ENCODE assay signal across 10 mouse cellular contexts in the genomic region with DNA sequence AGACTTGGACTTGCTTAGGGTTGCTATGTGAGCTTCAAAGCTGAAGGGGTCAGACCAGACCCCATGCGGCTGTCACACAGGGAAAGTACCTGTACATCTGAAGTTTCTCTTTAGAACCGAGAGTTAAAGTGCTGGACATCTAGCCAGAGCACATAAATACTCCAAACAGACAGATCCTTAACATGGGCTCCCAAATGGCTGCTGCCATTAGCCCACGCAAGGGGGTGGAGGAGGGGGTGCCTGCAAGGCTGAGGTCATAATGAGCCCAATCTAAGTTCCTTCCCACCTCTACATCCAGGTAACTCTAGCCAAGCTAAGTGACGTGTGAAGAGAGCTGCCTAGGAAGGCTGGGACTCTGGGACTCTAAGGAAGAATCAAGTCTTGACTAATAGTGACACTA. TPM values are rescaled to one million over a fixed set of nuclear protein-coding genes. Genes with fewer than 3 reads are reported as not detected.
A peak's percentile ranks its signal among the peaks of the same experiment; 100 is the strongest.
DNase-seq lines count a peak whose midpoint lies in the region; ATAC-seq lines count a peak whose summit lies in the region.
"Had no signal": no experiment of that assay in that cellular context is flagged by ENCODE, and none has a peak within 500 bp of the region (broad histone marks: within the 10 kb centered on the region; RNA-seq: fewer than 3 reads in every experiment).

TSS of gene Actl10 (plus strand) at position 301 of the 400 bp plus-strand sequence.

- peak within 1 kb of the TSS; percentile 54 for H3K4me2 ChIP-seq in lung, embryonic 15.5 days
- peak within 1 kb of the TSS; percentile 55 for H3K4me2 ChIP-seq in limb, embryonic 13.5 days (replicated peaks)
- H3K4me2 ChIP-seq in stomach, embryonic 14.5 days (replicated peaks; ENCODE audit: low read depth, low read length), result peak within 1 kb of the TSS; percentile 15; the same call in 1 of the 2 replicates

- H3K27me3 ChIP-seq in lung, embryonic 15.5 days, result peaks cover 25% of the 10 kb centered on the region
- H3K27me3 ChIP-seq in limb, embryonic 13.5 days, result peaks cover 39% of the 10 kb centered on the region
- 0 out of 2 replicates have a peak, but pooled peaks cover 12% of the 10 kb centered on the region for H3K27me3 ChIP-seq in stomach, embryonic 14.5 days (ENCODE audit: control insufficient read depth, insufficient read depth, low read length)

- 77% methylated on average over 4 of the region's 4 CpGs for WGBS in lung, embryonic 15.5 days
- WGBS in limb, embryonic 13.5 days, result 69% methylated on average over 4 of the region's 4 CpGs
- 76% methylated on average over 4 of the region's 4 CpGs for WGBS in stomach, embryonic 14.5 days

- H3K4me3 ChIP-seq in lung, embryonic 15.5 days, result peak within 1 kb of the TSS; percentile 22; the same call in 1 of the 2 replicates
- peak within 1 kb of the TSS; percentile 19 for H3K4me3 ChIP-seq in limb, embryonic 13.5 days
- H3K4me3 ChIP-seq in stomach, embryonic 14.5 days (ENCODE audit: low read depth, low read length), result no peak within 1 kb of the TSS

- no peak within 1 kb of the TSS for H3K27ac ChIP-seq in lung, embryonic 15.5 days
- no peak within 1 kb of the TSS for H3K27ac ChIP-seq in limb, embryonic 13.5 days
- no peak within 1 kb of the TSS for H3K27ac ChIP-seq in stomach, embryonic 14.5 days (ENCODE audit: low read length)

- peak; percentile 26 for DNase-seq in cerebellum, adult 9-10 months
- DNase-seq in cerebellum, adult 11 months, result no peak
- DNase-seq in lung, postnatal 14 days, result no peak
- no peak for DNase-seq in frontal cortex, postnatal 14 days (ENCODE audit: low spot score in 2 of 2)
- DNase-seq: adrenal gland, postnatal 10 days; gastrocnemius, postnatal 10 days had no signal

- no peaks in the 10 kb centered on the region for H3K9me3 ChIP-seq in lung, embryonic 15.5 days
- H3K9me3 ChIP-seq in limb, embryonic 13.5 days, result no peaks in the 10 kb centered on the region
- no peaks in the 10 kb centered on the region for H3K9me3 ChIP-seq in stomach, embryonic 14.5 days (ENCODE audit: control insufficient read depth, low read depth, low read length)

- H3K9ac ChIP-seq in lung, embryonic 15.5 days, result no peak within 1 kb of the TSS; the same call in 1 of the 2 replicates
- peak within 1 kb of the TSS; percentile 36 for H3K9ac ChIP-seq in limb, embryonic 13.5 days
- no peak within 1 kb of the TSS for H3K9ac ChIP-seq in stomach, embryonic 14.5 days (replicated peaks; ENCODE audit: low read depth, low read length)

- ATAC-seq in lung, embryonic 15.5 days (ENCODE audit: borderline replicate concordance, extremely low read depth, low FRiP score, low TSS enrichment), result no peak
- ATAC-seq in limb, embryonic 13.5 days (ENCODE audit: low FRiP score, low read depth), result no peak
- no peak for ATAC-seq in stomach, embryonic 14.5 days (ENCODE audit: insufficient number of reproducible peaks, insufficient read depth, low FRiP score, low read depth)
- ATAC-seq in megakaryocyte, adult 5-6 weeks (ENCODE audit: poor library complexity, severe bottlenecking), result no peak

- H3K4me1 ChIP-seq in lung, embryonic 15.5 days, result peaks cover 34% of the 10 kb centered on the region
- H3K4me1 ChIP-seq in limb, embryonic 13.5 days, result peaks cover 26% of the 10 kb centered on the region
- H3K4me1 ChIP-seq in stomach, embryonic 14.5 days (ENCODE audit: control insufficient read depth, insufficient read depth, low read length), result peaks cover 15% of the 10 kb centered on the region

- no peaks in the 10 kb centered on the region for H3K36me3 ChIP-seq in lung, embryonic 15.5 days
- no peaks in the 10 kb centered on the region for H3K36me3 ChIP-seq in limb, embryonic 13.5 days
- no peaks in the 10 kb centered on the region for H3K36me3 ChIP-seq in stomach, embryonic 14.5 days (ENCODE audit: control insufficient read depth, insufficient read depth, low read length)

RNA-seq across cellular contexts. Expression of gene Actl10, which starts in this region (rescaled TPM):
- polyA plus RNA-seq in lung, embryonic 15.5 days (2015; fragmentation: Nextera tagmentation; extraction: Ambion mirVana), result 0.20 and 0.22 TPM in 2 replicates
- 0.33 and 0.47 TPM in 2 replicates for polyA plus RNA-seq in limb, embryonic 13.5 days (2015; fragmentation: Nextera tagmentation; extraction: Ambion mirVana)
- polyA plus RNA-seq in stomach, embryonic 14.5 days (2014; fragmentation: Nextera tagmentation; extraction: Ambion mirVana), result 0.17 TPM in 1 of 2 replicates, not detected in the other
- 0.11 TPM in 1 of 2 replicates, not detected in the other for total RNA-seq in megakaryocyte, adult 5-6 weeks (2015)
- 0.15 TPM in 1 of 2 replicates, not detected in the other for total RNA-seq in megakaryocyte, adult 5-6 weeks (2017)
- total RNA-seq: adrenal gland, postnatal 10 days; gastrocnemius, postnatal 10 days had no signal
